In the genomic region with DNA sequence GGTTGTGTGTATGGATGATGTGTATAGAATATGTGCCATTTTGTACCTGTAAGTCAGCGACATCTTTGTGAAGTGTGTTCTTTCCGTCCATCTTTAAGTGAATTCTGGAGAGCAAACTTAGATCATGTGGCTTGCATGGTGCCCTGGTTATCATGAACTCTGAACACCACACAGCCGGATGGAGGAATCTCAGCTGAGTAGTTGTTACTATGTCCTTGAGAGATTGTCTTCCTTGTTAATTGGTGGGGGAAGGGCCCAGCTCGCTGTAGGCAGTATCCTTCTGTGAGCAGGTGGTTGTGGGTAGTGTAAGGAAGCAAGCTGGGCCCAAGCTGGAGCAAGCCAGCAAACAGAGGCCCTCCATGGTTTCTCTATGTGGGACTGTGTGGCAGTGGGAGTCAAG, we compare ENCODE assay signal across 22 mouse cellular contexts.
"Had no signal": no experiment of that assay in that cellular context is flagged by ENCODE, and none has a peak within 500 bp of the region (broad histone marks: within the 10 kb centered on the region; RNA-seq: fewer than 3 reads in every experiment).

No protein-coding gene starts in this region.

- ATAC-seq: hindbrain, postnatal 0 days had no signal

- H3K4me1 ChIP-seq: liver, embryonic 13.5 days; liver, embryonic 15.5 days had no signal

- H3K36me3 ChIP-seq: heart, embryonic 10.5 days; heart, embryonic 12.5 days; hindbrain, embryonic 13.5 days; hindbrain, embryonic 15.5 days; limb, embryonic 10.5 days; limb, embryonic 12.5 days; liver, embryonic 13.5 days; liver, embryonic 15.5 days had no signal

- H3K9me3 ChIP-seq: heart, embryonic 10.5 days; heart, embryonic 12.5 days; hindbrain, embryonic 13.5 days; hindbrain, embryonic 15.5 days; limb, embryonic 10.5 days; limb, embryonic 12.5 days; liver, embryonic 13.5 days; liver, embryonic 15.5 days had no signal

- H3K27me3 ChIP-seq: hindbrain, embryonic 15.5 days; liver, embryonic 13.5 days; liver, embryonic 15.5 days had no signal

- H3K9ac ChIP-seq: heart, embryonic 12.5 days; hindbrain, embryonic 13.5 days; hindbrain, embryonic 15.5 days; limb, embryonic 12.5 days; liver, embryonic 13.5 days; liver, embryonic 15.5 days had no signal

- H3K4me3 ChIP-seq: heart, embryonic 10.5 days; heart, embryonic 12.5 days; hindbrain, embryonic 13.5 days; hindbrain, embryonic 15.5 days; layer of hippocampus, adult 2 months; left cerebral cortex, adult 2 months; limb, embryonic 10.5 days; limb, embryonic 12.5 days; liver, embryonic 13.5 days; liver, embryonic 15.5 days had no signal

- H3K27ac ChIP-seq: heart, embryonic 10.5 days; hindbrain, embryonic 13.5 days; hindbrain, embryonic 15.5 days; hindbrain, postnatal 0 days; layer of hippocampus, adult 2 months; left cerebral cortex, adult 2 months; limb, embryonic 10.5 days; limb, embryonic 12.5 days; liver, embryonic 13.5 days; liver, embryonic 15.5 days had no signal

- DNase-seq: gastrocnemius, postnatal 14 days; gastrocnemius, postnatal 36 days; heart, adult 18-20 months; heart, postnatal 10 days; kidney, adult 18-20 months; kidney, adult 8-10 months; kidney, postnatal 10 days; kidney, postnatal 25 days; kidney, postnatal 4 days; liver; liver, embryonic 13.5 days had no signal

- H3K4me2 ChIP-seq: heart, embryonic 12.5 days; hindbrain, embryonic 13.5 days; hindbrain, embryonic 15.5 days; limb, embryonic 12.5 days; liver, embryonic 11.5 days; liver, embryonic 13.5 days; liver, embryonic 15.5 days had no signal
